Mouse (Mus musculus) inflammation-experienced regulatory T-cells, adult 6 months (primary cell): Measurements from ENCODE around the gene Bcl2. TPM values are rescaled to one million over a fixed set of nuclear protein-coding genes. Genes with fewer than 3 reads are reported as not detected.

ENCODE experiments used
- polyA plus RNA-seq, 3 experiments: library from polyadenylated mRNA; unstranded; fragments of 100-300 nt; shearing (Covaris generic); gene quantifications; one replicate each; pipeline ENCODE4 v1.2.1; 2017

The Bcl2 gene
- polyA plus RNA-seq, 3 experiments from 2014 or later, result 22.7 to 169 (median 147) TPM

Other genes with a start within 250 kb of the Bcl2 start
- 10 to 100 TPM; 23.5 to 28.7 (median 24.2) TPM for gene Kdsr, start 45.5 kb upstream of the Bcl2 start, polyA plus RNA-seq
- 10 to 100 TPM; 58.9 to 67.8 (median 59.9) TPM for gene Vps4b, start 82.5 kb upstream of the Bcl2 start, polyA plus RNA-seq
- gene Serpinb5, start 146.9 kb upstream of the Bcl2 start, polyA plus RNA-seq, result not detected
- not detected for gene Serpinb12, start 220.2 kb upstream of the Bcl2 start, polyA plus RNA-seq